Mouse (Mus musculus): ENCODE measurements around the gene Sncb. TPM values are rescaled to one million over a fixed set of nuclear protein-coding genes. Genes with fewer than 3 reads are reported as not detected.

Gene Sncb
- polyA plus RNA-seq, 1 experiment, result 73.6 TPM

GRCm38 (mm10) chr13:54746110-54746509 lies 20.3 kb downstream of the Sncb start:
- TF ChIP-seq POLR2A (IDR thresholded peaks at IDR 0.05; ENCODE audit: borderline replicate concordance, extremely low read depth, insufficient read depth, insufficient read length, poor library complexity, severe bottlenecking) (no peak), CTCF (IDR thresholded peaks at IDR 0.05; ENCODE audit: borderline replicate concordance, extremely low read depth, insufficient read depth, insufficient read length) (no peak)
- no peak for DNase-seq (ENCODE audit: low read depth)

GRCm38 (mm10) chr13:54738213-54738601 lies 28.2 kb downstream of the Sncb start:
- DNase-seq (ENCODE audit: low read depth), result no peak
- TF ChIP-seq POLR2A (IDR thresholded peaks at IDR 0.05; ENCODE audit: borderline replicate concordance, extremely low read depth, insufficient read depth, insufficient read length, poor library complexity, severe bottlenecking) (no peak), CTCF (IDR thresholded peaks at IDR 0.05; ENCODE audit: borderline replicate concordance, extremely low read depth, insufficient read depth, insufficient read length) (no peak)

- peak; percentile 64 for DNase-seq (ENCODE audit: low read depth)
- TF ChIP-seq CTCF (IDR thresholded peaks at IDR 0.05; ENCODE audit: borderline replicate concordance, extremely low read depth, insufficient read depth, insufficient read length) (no peak), POLR2A (IDR thresholded peaks at IDR 0.05; ENCODE audit: borderline replicate concordance, extremely low read depth, insufficient read depth, insufficient read length, poor library complexity, severe bottlenecking) (no peak)
Measured at GRCm38 (mm10) chr13:54737488-54738212, 28.7 kb downstream of the Sncb start.

GRCm38 (mm10) chr13:54736931-54737330 lies 29.5 kb downstream of the Sncb start:
- DNase-seq (ENCODE audit: low read depth), result no peak
- TF ChIP-seq POLR2A (IDR thresholded peaks at IDR 0.05; ENCODE audit: borderline replicate concordance, extremely low read depth, insufficient read depth, insufficient read length, poor library complexity, severe bottlenecking) (no peak), CTCF (IDR thresholded peaks at IDR 0.05; ENCODE audit: borderline replicate concordance, extremely low read depth, insufficient read depth, insufficient read length) (no peak)

GRCm38 (mm10) chr13:54726131-54726530 lies 40.3 kb downstream of the Sncb start:
- DNase-seq (ENCODE audit: low read depth), result peak; percentile 58
- no peak for TF ChIP-seq POLR2A (IDR thresholded peaks at IDR 0.05; ENCODE audit: borderline replicate concordance, extremely low read depth, insufficient read depth, insufficient read length, poor library complexity, severe bottlenecking)
- no peak for TF ChIP-seq CTCF (IDR thresholded peaks at IDR 0.05; ENCODE audit: borderline replicate concordance, extremely low read depth, insufficient read depth, insufficient read length)

GRCm38 (mm10) chr13:54723143-54723542 lies 43.3 kb downstream of the Sncb start:
- no peak for DNase-seq (ENCODE audit: low read depth)
- TF ChIP-seq POLR2A (IDR thresholded peaks at IDR 0.05; ENCODE audit: borderline replicate concordance, extremely low read depth, insufficient read depth, insufficient read length, poor library complexity, severe bottlenecking) (no peak), CTCF (IDR thresholded peaks at IDR 0.05; ENCODE audit: borderline replicate concordance, extremely low read depth, insufficient read depth, insufficient read length) (no peak)

- DNase-seq (ENCODE audit: low read depth), result peak; percentile 67
- TF ChIP-seq POLR2A (IDR thresholded peaks at IDR 0.05; ENCODE audit: borderline replicate concordance, extremely low read depth, insufficient read depth, insufficient read length, poor library complexity, severe bottlenecking), result no peak
- peak; percentile 81 for TF ChIP-seq CTCF (IDR thresholded peaks at IDR 0.05; ENCODE audit: borderline replicate concordance, extremely low read depth, insufficient read depth, insufficient read length)
Measured at GRCm38 (mm10) chr13:54716916-54717315, 49.5 kb downstream of the Sncb start.

GRCm38 (mm10) chr13:54714996-54715395 lies 51.4 kb downstream of the Sncb start:
- no peak for DNase-seq (ENCODE audit: low read depth)
- TF ChIP-seq POLR2A (IDR thresholded peaks at IDR 0.05; ENCODE audit: borderline replicate concordance, extremely low read depth, insufficient read depth, insufficient read length, poor library complexity, severe bottlenecking), result no peak
- TF ChIP-seq CTCF (IDR thresholded peaks at IDR 0.05; ENCODE audit: borderline replicate concordance, extremely low read depth, insufficient read depth, insufficient read length), result no peak

GRCm38 (mm10) chr13:54714393-54714792 lies 52.0 kb downstream of the Sncb start:
- no peak for DNase-seq (ENCODE audit: low read depth)
- TF ChIP-seq POLR2A (IDR thresholded peaks at IDR 0.05; ENCODE audit: borderline replicate concordance, extremely low read depth, insufficient read depth, insufficient read length, poor library complexity, severe bottlenecking) (no peak), CTCF (IDR thresholded peaks at IDR 0.05; ENCODE audit: borderline replicate concordance, extremely low read depth, insufficient read depth, insufficient read length) (peak; percentile 28; the same call in 1 of the 2 replicates)

- DNase-seq (ENCODE audit: low read depth), result no peak
- TF ChIP-seq POLR2A (IDR thresholded peaks at IDR 0.05; ENCODE audit: borderline replicate concordance, extremely low read depth, insufficient read depth, insufficient read length, poor library complexity, severe bottlenecking) (no peak), CTCF (IDR thresholded peaks at IDR 0.05; ENCODE audit: borderline replicate concordance, extremely low read depth, insufficient read depth, insufficient read length) (no peak)
Measured at GRCm38 (mm10) chr13:54710866-54711265, 55.5 kb downstream of the Sncb start.

Other genes starting within 250 kb of the Sncb start
- 172 and 184 TPM in 2 replicates for gene 4833439L19Rik, start 201.2 kb downstream of the Sncb start, polyA plus RNA-seq (2012; rRNA removed)
- gene Arl10, start 191.6 kb downstream of the Sncb start, polyA plus RNA-seq (2012; rRNA removed), result 86.2 and 95.5 TPM in 2 replicates
- gene Nop16, start 176.5 kb downstream of the Sncb start, polyA plus RNA-seq (2012; rRNA removed), result 29.8 and 30.8 TPM in 2 replicates
- 140 and 169 TPM in 2 replicates for gene Higd2a, start 176.4 kb downstream of the Sncb start, polyA plus RNA-seq (2012; rRNA removed)
- 76.1 and 109 TPM in 2 replicates for gene Cltb, start 155.3 kb downstream of the Sncb start, polyA plus RNA-seq (2012; rRNA removed)
- 36.9 and 47.0 TPM in 2 replicates for gene Faf2, start 144.8 kb downstream of the Sncb start, polyA plus RNA-seq (2012; rRNA removed)
- 197 and 215 TPM in 2 replicates for gene Rnf44, start 72.7 kb downstream of the Sncb start, polyA plus RNA-seq (2012; rRNA removed)
- 0.05 and 0.16 TPM in 2 replicates for gene Cdhr2, start 65.1 kb downstream of the Sncb start, polyA plus RNA-seq (2012; rRNA removed)
- gene Gprin1, start 16.7 kb downstream of the Sncb start, polyA plus RNA-seq (2012; rRNA removed), result 77.7 and 109 TPM in 2 replicates
- not detected in 2 replicates for gene Eif4e1b, start 17.4 kb upstream of the Sncb start, polyA plus RNA-seq (2012; rRNA removed)
- 14.4 and 23.1 TPM in 2 replicates for gene Tspan17, start 22.8 kb upstream of the Sncb start, polyA plus RNA-seq (2012; rRNA removed)
- 29.2 and 29.7 TPM in 2 replicates for gene Unc5a, start 182.8 kb upstream of the Sncb start, polyA plus RNA-seq (2012; rRNA removed)